Mouse (Mus musculus) hindbrain, embryonic 14.5 days (tissue): ENCODE measurements around the gene Nfic. TPM values are rescaled to one million over a fixed set of nuclear protein-coding genes. Genes with fewer than 3 reads are reported as not detected.

Source experiments
- ATAC-seq: fragments of 200-750 bp; cut with Nextera tagmentation; 2 replicates; pipeline ENCODE4 v1.8.0; 2017; ENCODE audit warnings: moderate number of reproducible peaks, mild to moderate bottlenecking, moderate TSS enrichment, moderate library complexity; ENCODE audit not compliant: low FRiP score
- DNase-seq: peaks from one replicate; pipeline ENCODE4 v3.0.0-alpha.2; 2015; ENCODE audit warnings: low spot score
- H3K27ac ChIP-seq: fragments of 300-500 bp; sonication (generic); 2 replicates; pipeline ENCODE4 v1.5.1; 2014; ENCODE audit warnings: mild to moderate bottlenecking, moderate library complexity
- H3K27me3 ChIP-seq: fragments of 300-500 bp; sonication (generic); 2 replicates; pipeline ENCODE4 v1.6.1; 2014; ENCODE audit warnings: mild to moderate bottlenecking, low read length, mixed read lengths; ENCODE audit not compliant: control insufficient read depth, insufficient read depth
- H3K36me3 ChIP-seq: fragments of 300-500 bp; sonication (generic); replicated peaks from 2 replicates; pipeline ENCODE4 v1.6.1; 2014; ENCODE audit not compliant: control insufficient read depth, insufficient read depth
- H3K4me1 ChIP-seq: fragments of 300-500 bp; sonication (generic); replicated peaks from 2 replicates; pipeline ENCODE4 v1.6.1; 2014; ENCODE audit warnings: antibody characterized with exemption, low read length, mixed read lengths; ENCODE audit not compliant: control insufficient read depth, insufficient read depth
- H3K4me2 ChIP-seq: fragments of 300-500 bp; sonication (generic); replicated peaks from 2 replicates; pipeline ENCODE4 v1.6.1; 2014; ENCODE audit warnings: mild to moderate bottlenecking, moderate library complexity
- H3K4me3 ChIP-seq: fragments of 300-500 bp; sonication (generic); replicated peaks from 2 replicates; pipeline ENCODE4 v1.5.1; 2014; ENCODE audit warnings: mild to moderate bottlenecking, low read length
- H3K9ac ChIP-seq: fragments of 300-500 bp; sonication (generic); 2 replicates; pipeline ENCODE4 v1.6.1; 2014
- H3K9me3 ChIP-seq: fragments of 300-500 bp; sonication (generic); 2 replicates; pipeline ENCODE4 v1.6.1; 2016; ENCODE audit warnings: low read length; ENCODE audit not compliant: control insufficient read depth
- WGBS: fragments of 180-500 bp; shearing (Covaris S2); extraction: QIAGEN DNeasy Blood & Tissue Kit; methylation state at CpG from one replicate; pipeline ENCODE4 v1.1.7; 2014; 5-methylcytosine and 5-hydroxymethylcytosine counted together
- polyA plus RNA-seq: library from polyadenylated mRNA; unstranded; fragments of >200 nt; fragmentation: Nextera tagmentation; extraction: Ambion mirVana; gene quantifications from 2 replicates; pipeline ENCODE4 v1.2.1, GENCODE M21; 2014

Nfic gene
- polyA plus RNA-seq, 1 experiment from 2014 or later: 25.8 TPM

GRCm38 (mm10) chr10:81473003-81473451 is 17.6 kb upstream of the Nfic start:
- 2% methylated on average over 21 of the region's 22 CpGs for WGBS
- Histone ChIP-seq H3K4me3 (peak overlapping the region; percentile 38), H3K27ac (peak overlapping the region; percentile 90), H3K4me1 (peaks cover 37% of the 10 kb centered on the region), H3K27me3 (no peaks in the 10 kb centered on the region), H3K9me3 (no peaks in the 10 kb centered on the region), H3K9ac (peak overlapping the region; percentile 66), H3K4me2 (peak overlapping the region; percentile 72), H3K36me3 (peaks cover 52% of the 10 kb centered on the region)
- peak; percentile 82 for ATAC-seq
- peak; percentile 86 for DNase-seq

GRCm38 (mm10) chr10:81472403-81473002 is 17.1 kb upstream of the Nfic start:
- no peaks in the 10 kb centered on the region for H3K27me3 ChIP-seq
- peaks cover 37% of the 10 kb centered on the region for H3K4me1 ChIP-seq
- peak overlapping the region; percentile 38 for H3K4me3 ChIP-seq
- peaks cover 57% of the 10 kb centered on the region for H3K36me3 ChIP-seq
- no peaks in the 10 kb centered on the region for H3K9me3 ChIP-seq
- peak overlapping the region; percentile 90 for H3K27ac ChIP-seq
- H3K9ac ChIP-seq: peak overlapping the region; percentile 66
- DNase-seq: no peak
- peak; percentile 44 for ATAC-seq
- peak overlapping the region; percentile 72 for H3K4me2 ChIP-seq
- WGBS: 2% methylated on average over 16 of the region's 18 CpGs

- Histone ChIP-seq H3K27ac (no peak overlapping the region), H3K4me3 (no peak overlapping the region), H3K9ac (no peak overlapping the region), H3K4me1 (peaks cover 37% of the 10 kb centered on the region), H3K9me3 (no peaks in the 10 kb centered on the region), H3K27me3 (peaks cover 8% of the 10 kb centered on the region), H3K36me3 (peaks cover 64% of the 10 kb centered on the region), H3K4me2 (no peak overlapping the region)
- DNase-seq: no peak
- ATAC-seq: no peak
- WGBS: 53% methylated on average over 18 of the region's 18 CpGs
Measured at GRCm38 (mm10) chr10:81470454-81470853, 15.0 kb upstream of the Nfic start.

GRCm38 (mm10) chr10:81469253-81469652 is 13.8 kb upstream of the Nfic start:
- peaks cover 16% of the 10 kb centered on the region for H3K27me3 ChIP-seq
- H3K27ac ChIP-seq: no peak overlapping the region
- peaks cover 41% of the 10 kb centered on the region for H3K4me1 ChIP-seq
- WGBS: 87% methylated on average over 5 of the region's 5 CpGs
- H3K36me3 ChIP-seq: peaks cover 57% of the 10 kb centered on the region
- DNase-seq: no peak
- H3K9ac ChIP-seq: no peak overlapping the region
- ATAC-seq: no peak
- no peak overlapping the region for H3K4me3 ChIP-seq
- H3K4me2 ChIP-seq: no peak overlapping the region
- H3K9me3 ChIP-seq: no peaks in the 10 kb centered on the region

- 88% methylated on average over 16 of the region's 16 CpGs for WGBS
- Histone ChIP-seq H3K9ac (no peak overlapping the region), H3K27ac (no peak overlapping the region), H3K4me3 (no peak overlapping the region), H3K9me3 (no peaks in the 10 kb centered on the region), H3K4me1 (peaks cover 27% of the 10 kb centered on the region), H3K27me3 (peaks cover 29% of the 10 kb centered on the region), H3K4me2 (no peak overlapping the region), H3K36me3 (peaks cover 63% of the 10 kb centered on the region)
- DNase-seq: no peak
- no peak for ATAC-seq
Measured at GRCm38 (mm10) chr10:81467670-81468235, 12.3 kb upstream of the Nfic start.

GRCm38 (mm10) chr10:81466881-81467280 is 11.4 kb upstream of the Nfic start:
- Histone ChIP-seq H3K4me3 (no peak overlapping the region), H3K4me1 (peaks cover 18% of the 10 kb centered on the region), H3K27me3 (peaks cover 37% of the 10 kb centered on the region), H3K9me3 (no peaks in the 10 kb centered on the region), H3K4me2 (no peak overlapping the region), H3K36me3 (peaks cover 71% of the 10 kb centered on the region), H3K9ac (no peak overlapping the region), H3K27ac (no peak overlapping the region)
- 71% methylated on average over 14 of the region's 14 CpGs for WGBS
- ATAC-seq (no peak), DNase-seq (no peak)

- WGBS: 84% methylated on average over 2 of the region's 2 CpGs
- Histone ChIP-seq H3K4me2 (no peak overlapping the region), H3K4me3 (no peak overlapping the region), H3K9ac (no peak overlapping the region), H3K9me3 (no peaks in the 10 kb centered on the region), H3K36me3 (peaks cover 76% of the 10 kb centered on the region), H3K27ac (no peak overlapping the region), H3K4me1 (peaks cover 13% of the 10 kb centered on the region; the same call in 1 of the 2 replicates), H3K27me3 (peaks cover 45% of the 10 kb centered on the region)
- ATAC-seq (no peak), DNase-seq (no peak)
Measured at GRCm38 (mm10) chr10:81466066-81466465, 10.6 kb upstream of the Nfic start.

- WGBS: 3% methylated on average over 5 of the region's 5 CpGs
- H3K4me1 ChIP-seq: peaks cover 8% of the 10 kb centered on the region; the same call in 1 of the 2 replicates
- H3K27me3 ChIP-seq: peaks cover 53% of the 10 kb centered on the region
- no peak overlapping the region for H3K27ac ChIP-seq
- no peak overlapping the region for H3K4me2 ChIP-seq
- no peak overlapping the region for H3K9ac ChIP-seq
- no peaks in the 10 kb centered on the region for H3K9me3 ChIP-seq
- ATAC-seq (peak; percentile 15; the same call in 1 of the 2 replicates), DNase-seq (no peak)
- H3K36me3 ChIP-seq: peaks cover 71% of the 10 kb centered on the region
- no peak overlapping the region for H3K4me3 ChIP-seq
Measured at GRCm38 (mm10) chr10:81465265-81465645, 9.8 kb upstream of the Nfic start.

- peaks cover 66% of the 10 kb centered on the region for H3K36me3 ChIP-seq
- no peaks in the 10 kb centered on the region for H3K9me3 ChIP-seq
- peaks cover 55% of the 10 kb centered on the region for H3K27me3 ChIP-seq
- no peak overlapping the region for H3K27ac ChIP-seq
- peaks cover 8% of the 10 kb centered on the region; the same call in 1 of the 2 replicates for H3K4me1 ChIP-seq
- DNase-seq (no peak), ATAC-seq (peak; percentile 54)
- WGBS: 3% methylated on average over 31 of the region's 33 CpGs
- H3K4me3 ChIP-seq: peak overlapping the region; percentile 15
- H3K4me2 ChIP-seq: peak overlapping the region; percentile 39
- no peak overlapping the region for H3K9ac ChIP-seq
Measured at GRCm38 (mm10) chr10:81464405-81465264, 9.2 kb upstream of the Nfic start.
